Mouse (Mus musculus): ENCODE results near the gene Gm5089. TPM values are rescaled to one million over a fixed set of nuclear protein-coding genes. Genes with fewer than 3 reads are reported as not detected.

Gene Gm5089
- under 1 TPM in 1 of 2 experiments, not detected in 1; 0.18 TPM for total RNA-seq (2021)
- long read RNA-seq, experiment 1: 0 reads
- long read RNA-seq, experiment 2: 0 reads

GRCm38 (mm10) chr14:122450496-122451382 is at the start of gene Gm5089:
TSS of gene Gm5089 (minus strand) at chr14:122451115.
- intact Hi-C loops (cut with DNase I): loop anchor here (5.0 kb wide), 2 partner anchors 43 to 223 kb away; no protein-coding TSS in a partner anchor
- peak; percentile 36 to 47 for DNase-seq (ENCODE audit: low spot score in 2 of 2)

- intact Hi-C loops (cut with DNase I): no loop called here
- no peak for DNase-seq (ENCODE audit: low spot score in 2 of 2)
Observed at GRCm38 (mm10) chr14:122492015-122492414, 41.1 kb upstream of the Gm5089 start.

GRCm38 (mm10) chr14:122491521-122491920 is 40.6 kb upstream of the Gm5089 start:
- intact Hi-C loops (cut with DNase I): no loop called here
- no peak for DNase-seq (ENCODE audit: low spot score in 2 of 2)

DNA sequence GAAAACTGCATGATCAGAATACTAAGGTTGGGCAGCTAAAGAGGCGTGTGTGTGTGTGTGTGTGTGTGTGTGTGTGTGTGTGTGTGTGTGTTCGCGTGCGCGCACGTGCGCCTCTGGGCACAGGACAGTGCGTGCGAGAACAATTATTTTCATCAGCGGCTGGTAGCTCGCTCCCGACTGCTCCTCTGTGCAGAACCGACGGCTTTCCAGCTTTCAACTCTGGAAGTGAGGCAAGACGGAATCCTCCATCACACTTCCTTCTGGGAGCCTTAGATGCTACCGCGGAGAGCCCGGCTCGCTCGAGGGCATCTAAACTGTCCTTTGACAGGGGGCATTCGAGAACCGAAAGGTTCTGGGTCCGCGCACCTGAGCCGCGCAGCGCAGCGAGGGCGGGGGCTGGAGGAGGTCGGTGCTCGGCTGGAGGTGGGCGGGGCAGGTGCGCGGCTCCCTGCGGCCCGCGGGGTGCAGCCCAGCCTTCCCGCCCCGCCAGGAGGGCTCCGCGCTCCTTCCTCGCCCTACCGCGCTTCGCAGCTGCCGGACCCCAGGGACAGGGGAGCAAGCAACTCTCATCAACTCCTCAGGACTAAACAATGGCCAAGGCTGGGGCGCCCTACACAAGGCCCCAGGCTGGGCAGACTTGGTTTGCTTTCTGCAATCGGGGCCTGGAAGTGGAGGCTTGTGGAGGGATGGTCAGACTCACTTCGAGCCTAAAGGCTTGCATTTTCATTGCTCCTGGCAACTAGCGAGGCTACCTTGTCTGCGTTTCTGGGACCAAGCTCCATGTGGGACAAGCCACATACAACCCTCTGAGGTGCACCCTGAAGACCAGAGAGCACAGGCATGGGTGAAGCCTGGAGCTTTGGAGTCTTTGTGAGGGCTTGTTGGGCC is 39.8 kb upstream of the Gm5089 start, which contains the start of gene Gm10837:
Gene Gm10837 (plus strand): TSS at position 146 of the 888 bp plus-strand sequence.
- intact Hi-C loops (cut with DNase I): no loop called here
- no peak for DNase-seq (ENCODE audit: low spot score in 2 of 2)

- intact Hi-C loops (cut with DNase I): loop anchor here (5.0 kb wide), 1 partner anchor 387 kb away; no protein-coding TSS in a partner anchor
- no peak for DNase-seq (ENCODE audit: low spot score in 2 of 2)
Observed at GRCm38 (mm10) chr14:122489686-122490414, 38.9 kb upstream of the Gm5089 start.

GRCm38 (mm10) chr14:122489041-122489440 is 38.1 kb upstream of the Gm5089 start:
- DNase-seq (ENCODE audit: low spot score in 2 of 2): no peak

GRCm38 (mm10) chr14:122487366-122487765 is 36.5 kb upstream of the Gm5089 start:
- intact Hi-C loops (cut with DNase I): loop anchor here (5.0 kb wide), 1 partner anchor 390 kb away; no protein-coding TSS in a partner anchor
- no peak for DNase-seq (ENCODE audit: low spot score in 2 of 2)

More at GRCm38 (mm10) chr14:122489041-122489440, 38.1 kb upstream of the Gm5089 start:
- intact Hi-C loops (cut with DNase I): loop anchor here (5.0 kb wide), 1 partner anchor 388 kb away; no protein-coding TSS in a partner anchor

- intact Hi-C loops (cut with DNase I): loop anchor here (5.0 kb wide), 1 partner anchor 391 kb away; no protein-coding TSS in a partner anchor
Observed at GRCm38 (mm10) chr14:122486611-122487010, 35.7 kb upstream of the Gm5089 start.

DNA sequence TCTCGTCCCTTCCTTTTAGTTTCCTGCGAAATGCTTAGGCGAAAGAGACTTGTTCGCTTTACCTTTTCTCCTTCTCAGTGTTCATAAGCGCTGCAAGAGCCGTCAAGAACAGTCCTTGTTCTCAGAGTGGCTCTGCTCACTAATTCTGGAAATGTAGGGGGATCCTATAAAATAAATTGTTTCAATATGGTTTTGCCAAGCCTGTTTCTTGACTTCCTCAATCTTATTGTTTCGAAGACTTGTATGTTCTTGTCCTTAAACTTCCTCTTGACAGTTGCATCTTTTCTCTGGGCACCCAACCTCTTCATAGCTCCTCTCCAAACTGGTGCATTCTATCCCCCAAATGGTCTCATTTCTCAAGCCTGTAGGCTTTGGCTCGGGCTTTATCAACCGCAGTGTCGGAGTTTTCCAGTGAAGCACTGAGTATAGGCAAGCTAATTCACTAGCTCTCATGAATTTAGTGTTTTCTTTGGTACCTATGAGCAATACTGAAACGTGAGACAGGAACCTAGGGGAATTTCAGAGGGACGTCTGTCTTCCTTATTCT is 34.8 kb upstream of the Gm5089 start:
- intact Hi-C loops (cut with DNase I): loop anchor here (5.0 kb wide), 1 partner anchor 392 kb away; no protein-coding TSS in a partner anchor
- no peak for DNase-seq (ENCODE audit: low spot score in 2 of 2)

More at GRCm38 (mm10) chr14:122486611-122487010, 35.7 kb upstream of the Gm5089 start:
- no peak for DNase-seq (ENCODE audit: low spot score in 2 of 2)

DNA sequence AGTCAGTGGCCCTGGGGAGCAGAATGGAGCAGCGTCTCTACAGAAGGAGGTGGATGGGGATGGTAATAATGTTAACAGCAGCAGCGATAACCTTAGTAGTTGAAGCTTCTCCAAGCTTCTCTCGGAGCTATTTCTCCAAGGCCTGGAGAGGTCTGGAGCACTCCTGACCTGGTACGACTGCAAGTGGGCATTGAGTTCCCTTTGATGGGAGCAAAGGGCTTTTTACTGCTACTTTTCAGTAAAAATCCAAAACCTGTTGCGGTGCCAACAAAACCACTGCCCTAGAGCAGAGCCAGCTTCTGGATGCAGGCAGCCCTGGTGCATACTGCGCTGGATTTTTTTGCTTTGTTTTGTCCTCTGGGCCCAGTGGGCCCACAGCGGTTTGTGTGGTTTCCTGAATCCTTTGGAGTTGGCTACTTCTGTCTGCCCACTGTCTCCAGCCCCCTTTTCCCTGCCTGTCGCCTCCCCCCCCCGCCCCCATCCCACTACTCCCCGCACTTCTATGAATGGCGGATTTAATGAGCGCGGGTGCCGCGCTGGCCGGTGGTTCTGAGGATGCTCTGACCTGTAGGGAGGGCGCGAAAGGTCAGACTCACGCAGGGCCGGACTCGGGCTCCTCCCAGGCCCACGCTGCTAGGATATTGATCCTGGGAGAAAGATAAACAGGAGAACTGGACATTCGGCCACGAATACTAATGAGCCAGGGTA is 34.1 kb upstream of the Gm5089 start:
- DNase-seq (ENCODE audit: low spot score in 2 of 2): no peak
- intact Hi-C loops (cut with DNase I): loop anchor here (5.0 kb wide), 1 partner anchor 392 kb away; no protein-coding TSS in a partner anchor

- DNase-seq (ENCODE audit: low spot score in 2 of 2): no peak
Observed at GRCm38 (mm10) chr14:122484458-122484843, 33.5 kb upstream of the Gm5089 start.

DNA sequence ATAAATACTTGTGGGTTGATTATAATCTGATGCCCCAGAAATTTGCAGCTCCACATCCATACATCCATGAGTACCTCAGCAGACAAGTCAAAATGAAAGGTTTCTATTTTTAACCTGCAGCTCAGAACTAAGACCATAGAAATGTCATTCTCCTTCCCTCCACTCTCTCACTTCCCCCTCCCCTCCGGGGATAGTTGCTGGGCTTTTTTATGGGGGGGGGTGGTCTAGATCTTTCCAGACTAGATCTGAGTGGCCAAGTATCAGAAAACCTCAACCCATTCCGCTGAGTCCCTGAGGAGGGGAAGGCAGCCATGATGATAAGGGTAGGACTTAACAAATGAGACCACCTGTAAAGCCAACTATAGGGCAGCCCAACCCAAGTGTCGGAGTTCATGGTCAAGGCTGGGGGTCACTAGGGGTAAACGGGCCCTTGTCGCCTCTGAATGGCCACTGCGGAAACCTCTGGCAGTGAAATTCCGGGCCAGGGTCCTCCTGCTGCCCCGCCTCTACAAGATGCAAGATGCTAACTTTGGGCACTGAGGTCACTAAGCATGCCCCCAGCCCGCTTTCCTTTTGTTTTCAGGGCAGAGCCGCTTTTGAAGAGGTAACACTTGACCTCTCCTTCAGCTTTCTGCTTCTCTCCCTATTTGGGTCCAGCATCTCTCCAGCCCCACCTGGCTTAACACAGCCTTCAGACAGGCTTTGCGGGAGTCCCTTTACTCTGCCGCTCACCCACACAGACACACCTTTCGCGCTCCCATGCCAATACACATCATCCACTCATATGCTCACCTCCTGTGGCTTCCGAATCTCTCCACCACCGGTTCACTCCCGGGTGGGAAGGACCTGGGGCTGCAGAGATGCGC is 32.9 kb upstream of the Gm5089 start:
- intact Hi-C loops (cut with DNase I): no loop called here
- DNase-seq (ENCODE audit: low spot score in 2 of 2): no peak

More at GRCm38 (mm10) chr14:122484458-122484843, 33.5 kb upstream of the Gm5089 start:
- intact Hi-C loops (cut with DNase I): no loop called here

GRCm38 (mm10) chr14:122483024-122483385 is 32.1 kb upstream of the Gm5089 start:
- DNase-seq (ENCODE audit: low spot score in 2 of 2): no peak
- intact Hi-C loops (cut with DNase I): no loop called here

- DNase-seq (ENCODE audit: low spot score in 2 of 2): no peak
- intact Hi-C loops (cut with DNase I): no loop called here
Observed at GRCm38 (mm10) chr14:122482081-122483023, 31.4 kb upstream of the Gm5089 start.

DNA sequence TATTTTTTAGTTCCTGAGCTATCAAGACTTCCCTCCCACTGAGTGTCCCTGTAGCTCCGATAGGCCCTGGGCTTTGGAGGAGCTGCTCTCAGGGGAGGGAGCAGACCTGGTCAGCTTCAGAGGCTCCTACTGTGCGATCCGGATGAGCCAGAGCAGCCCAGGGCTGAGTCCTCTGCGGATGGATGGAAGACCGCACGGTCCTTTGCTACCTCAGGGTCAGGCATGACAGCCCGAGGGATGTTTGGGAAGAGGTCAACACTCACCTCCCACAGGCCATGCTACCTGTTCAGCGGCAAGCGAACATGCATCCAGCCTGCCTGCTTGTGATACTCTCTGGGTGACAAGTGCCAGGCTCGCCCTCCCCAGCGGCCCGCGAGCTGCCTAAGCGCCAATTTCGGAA is 30.3 kb upstream of the Gm5089 start:
- intact Hi-C loops (cut with DNase I): no loop called here
- DNase-seq (ENCODE audit: low spot score in 2 of 2): no peak

- intact Hi-C loops (cut with DNase I): no loop called here
- no peak for DNase-seq (ENCODE audit: low spot score in 2 of 2)
Observed at GRCm38 (mm10) chr14:122480355-122480754, 29.4 kb upstream of the Gm5089 start.
